Mouse (Mus musculus): ENCODE results near the gene Ndufs7. TPM values are rescaled to one million over a fixed set of nuclear protein-coding genes. Genes with fewer than 3 reads are reported as not detected.
"Not testable (repeated sequence)": the region's sequence is repeated elsewhere in the genome, so short reads cannot be mapped to it uniquely, and the experiment has no call there.

Gene Ndufs7
- total RNA-seq (2022) = 1,000 to 10,000 TPM in 3 of 4 experiments, 100 to 1,000 TPM in 1; 949 to 1,112 (median 1,023) TPM

GRCm38 (mm10) chr10:80248971-80249640, at the start of gene Ndufs7:
TSS of gene Ndufs7 (plus strand) at chr10:80249121.
- DNase-seq (ENCODE audit: low spot score) = peak; percentile 99

GRCm38 (mm10) chr10:80199440-80200008, 49.4 kb upstream of the Ndufs7 start:
- DNase-seq (ENCODE audit: low spot score) = peak; percentile 88

- DNase-seq (ENCODE audit: low spot score) = no peak
These were observed 48.4 kb upstream of the Ndufs7 start for GRCm38 (mm10) chr10:80200485-80200884.

- DNase-seq (ENCODE audit: low spot score) = no peak
These were observed 44.9 kb upstream of the Ndufs7 start for GRCm38 (mm10) chr10:80204055-80204454.

GRCm38 (mm10) chr10:80207201-80207600, 41.7 kb upstream of the Ndufs7 start:
- DNase-seq (ENCODE audit: low spot score) = no peak

- DNase-seq (ENCODE audit: low spot score) = no peak
These were observed 41.2 kb upstream of the Ndufs7 start for GRCm38 (mm10) chr10:80207676-80208075.

- DNase-seq (ENCODE audit: low spot score) = no peak
These were observed 40.7 kb upstream of the Ndufs7 start for GRCm38 (mm10) chr10:80208248-80208647.

DNA sequence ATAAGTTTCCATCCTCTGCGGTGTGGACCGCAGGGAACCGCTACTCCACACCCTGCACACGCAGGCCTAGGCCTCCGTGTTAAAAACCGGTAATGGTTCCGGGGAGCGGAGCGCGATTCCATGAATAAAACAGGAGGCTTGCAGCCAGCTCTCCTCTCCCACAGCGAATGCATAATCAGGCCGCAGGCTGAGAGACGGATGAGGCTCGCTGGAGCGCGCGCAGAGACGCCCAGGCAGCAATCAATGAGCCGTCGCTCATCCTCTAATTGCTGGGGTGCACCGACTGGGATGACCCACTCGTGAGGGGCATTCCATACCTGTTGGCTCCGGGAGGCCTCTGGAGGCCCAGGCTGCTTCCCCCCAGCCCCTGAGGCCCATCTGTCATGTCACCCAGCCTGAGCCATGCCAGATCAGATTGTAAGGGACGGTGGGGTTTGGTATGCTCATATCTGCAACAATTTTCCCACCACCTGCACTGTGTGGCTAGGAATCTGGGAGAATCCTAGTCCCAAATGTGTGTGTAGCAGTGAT, 40.0 kb upstream of the Ndufs7 start:
- DNase-seq (ENCODE audit: low spot score) = no peak

- DNase-seq (ENCODE audit: low spot score) = not testable (repeated sequence)
These were observed 37.3 kb upstream of the Ndufs7 start for GRCm38 (mm10) chr10:80211547-80212103.

DNA sequence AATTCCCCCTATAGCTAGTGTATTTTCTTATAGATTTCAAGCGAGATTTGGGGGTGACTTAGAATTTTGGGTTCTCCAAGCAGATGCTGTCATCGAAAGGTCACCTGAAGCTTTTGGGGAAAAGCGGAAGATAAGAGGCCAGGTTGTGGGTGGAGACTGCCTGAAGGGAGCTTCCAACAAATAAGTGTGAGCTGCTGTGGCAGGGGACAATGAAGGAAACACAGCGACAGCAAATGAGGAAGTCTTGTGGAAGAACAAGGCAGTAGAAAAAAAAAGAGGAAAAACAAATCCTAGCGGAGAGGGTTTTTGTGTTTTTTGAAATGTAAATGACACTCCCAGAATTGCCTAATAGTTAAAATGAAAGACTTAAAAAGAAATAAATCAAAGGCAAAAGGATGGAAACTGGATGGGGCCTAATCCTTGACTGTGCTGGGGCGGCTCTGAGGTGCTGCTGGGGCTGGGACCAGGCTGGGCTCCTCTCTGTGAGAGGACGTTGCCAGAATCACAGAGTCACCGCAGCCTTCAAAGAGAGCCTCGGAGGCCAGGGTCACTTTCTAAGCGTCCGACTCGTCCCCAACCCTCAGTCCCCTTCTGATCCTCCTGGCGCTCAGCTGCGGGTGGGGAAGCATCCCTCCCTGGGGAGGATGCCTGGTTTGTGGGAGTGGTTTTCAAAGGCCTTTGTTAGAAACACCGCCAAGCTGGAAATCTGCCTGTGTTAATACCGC, 33.7 kb upstream of the Ndufs7 start:
- no peak for DNase-seq (ENCODE audit: low spot score)

DNA sequence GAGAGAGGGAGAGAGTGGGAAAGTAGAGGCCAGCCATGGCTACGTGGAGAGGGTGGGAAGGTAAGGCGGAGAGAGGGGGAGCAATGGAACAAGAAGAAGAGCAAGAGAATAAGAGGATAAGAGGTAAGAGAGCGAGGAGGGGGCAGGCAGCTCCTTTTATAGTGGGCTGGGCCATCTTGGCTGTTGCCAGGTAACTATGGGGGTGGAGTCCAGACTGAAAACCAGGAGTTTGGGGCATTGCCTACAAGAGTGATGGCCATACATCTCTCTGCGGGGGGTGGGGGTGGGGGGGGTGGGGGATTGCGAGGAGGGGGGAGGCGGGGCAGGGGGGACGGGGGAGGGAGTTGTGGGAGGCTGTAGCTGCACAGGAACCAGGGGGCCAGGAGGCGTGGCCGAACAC, 28.2 kb upstream of the Ndufs7 start:
- DNase-seq (ENCODE audit: low spot score) = no peak

DNA sequence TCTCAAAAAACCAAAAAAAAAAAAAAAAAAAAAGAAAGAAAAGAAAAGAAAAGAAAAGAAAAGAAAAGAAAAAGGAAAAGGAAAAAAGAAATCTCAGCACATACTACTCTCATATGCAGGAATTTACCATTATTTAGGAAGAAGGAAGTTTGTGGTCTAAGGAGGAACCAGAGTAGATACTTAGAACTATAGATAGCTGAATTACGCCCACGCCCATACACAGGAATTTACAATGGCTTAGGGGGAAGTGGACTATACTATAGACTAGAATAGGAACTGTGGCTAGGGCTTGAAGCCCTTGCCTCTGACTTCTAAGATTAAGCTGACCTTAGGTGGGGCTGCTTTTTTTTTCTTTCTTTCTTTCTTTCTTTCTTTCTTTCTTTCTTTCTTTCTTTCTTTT, 25.8 kb upstream of the Ndufs7 start:
- DNase-seq (ENCODE audit: low spot score) = not testable (repeated sequence)

GRCm38 (mm10) chr10:80226071-80226415, 22.9 kb upstream of the Ndufs7 start:
- DNase-seq (ENCODE audit: low spot score) = no peak

DNA sequence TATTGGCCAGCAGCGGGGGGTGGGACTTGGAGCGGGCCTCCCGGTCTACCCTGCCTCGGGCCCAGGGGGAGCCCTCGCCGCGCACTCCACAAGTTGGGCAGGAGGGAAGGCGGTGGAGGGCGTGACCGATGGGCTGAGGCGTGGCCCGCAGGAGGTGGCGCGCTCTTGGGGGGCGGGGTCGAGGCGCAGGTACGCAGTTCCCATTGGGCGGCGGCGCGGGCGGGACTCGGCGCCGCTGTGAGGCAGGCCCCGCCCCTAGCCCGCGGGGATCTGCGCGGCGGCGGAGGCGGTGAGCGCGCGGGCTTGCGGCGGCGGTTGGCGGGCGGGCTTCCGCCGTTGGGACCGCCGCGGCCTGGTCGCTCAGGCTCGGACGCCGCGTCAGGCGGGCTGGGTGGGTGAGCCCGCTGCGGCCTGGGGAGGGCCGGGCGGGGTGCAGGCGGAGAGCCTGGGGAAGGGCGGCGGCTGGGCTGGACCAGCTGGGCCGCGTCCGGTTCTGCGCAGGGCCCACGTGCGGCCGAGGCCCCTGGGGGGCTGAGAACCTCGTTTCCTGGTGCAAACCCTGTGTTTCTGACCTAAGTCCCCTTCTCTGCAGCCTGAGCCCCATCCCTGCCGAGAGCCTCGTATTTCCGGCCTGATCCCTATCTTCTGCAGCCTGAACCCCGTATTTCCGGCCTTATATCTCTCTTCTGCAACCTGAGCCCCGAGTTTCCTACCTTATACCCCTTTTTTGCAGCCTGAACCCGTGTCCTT, 22.3 kb upstream of the Ndufs7 start, which contains the start of gene Mum1:
TSS of gene Mum1 (plus strand) at position 19 of the 750 bp plus-strand sequence.
- peak; percentile 99 for DNase-seq (ENCODE audit: low spot score)

GRCm38 (mm10) chr10:80227166-80227539, 21.8 kb upstream of the Ndufs7 start:
- no peak for DNase-seq (ENCODE audit: low spot score)

GRCm38 (mm10) chr10:80227877-80228775, 20.8 kb upstream of the Ndufs7 start:
- no peak for DNase-seq (ENCODE audit: low spot score)

DNA sequence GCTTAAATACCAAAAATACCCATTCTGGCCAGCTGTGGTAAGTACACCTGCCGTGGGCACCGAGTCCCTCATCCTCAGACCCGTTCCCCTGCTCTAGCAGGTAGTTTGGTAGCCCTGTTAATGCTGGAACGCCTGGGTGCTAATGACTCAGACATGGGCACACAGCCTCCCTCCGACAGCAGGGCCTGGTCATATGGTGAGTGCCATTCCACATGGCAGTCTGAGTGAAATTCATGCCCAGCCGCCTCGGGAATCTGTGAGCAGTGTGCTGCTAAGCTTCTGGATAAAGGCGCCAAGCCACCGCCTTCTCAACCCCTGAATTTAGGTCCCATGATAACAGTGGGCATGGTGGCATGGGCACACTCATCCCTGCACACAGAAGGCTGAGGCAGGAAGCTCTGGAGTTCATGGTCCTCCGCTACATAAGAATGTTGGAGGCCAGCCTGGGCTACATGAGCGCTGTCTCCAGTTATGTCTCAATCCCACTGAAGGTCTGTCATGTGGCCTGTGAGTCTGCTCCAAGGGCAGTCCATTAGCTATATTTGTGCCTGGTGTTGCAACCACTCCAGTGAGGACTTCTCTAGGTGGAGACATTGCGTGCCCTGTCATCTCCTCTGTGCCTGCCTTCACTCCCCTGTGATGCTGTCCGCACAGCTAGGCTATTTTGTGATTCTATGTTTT, 12.6 kb upstream of the Ndufs7 start:
- no peak for DNase-seq (ENCODE audit: low spot score)

DNA sequence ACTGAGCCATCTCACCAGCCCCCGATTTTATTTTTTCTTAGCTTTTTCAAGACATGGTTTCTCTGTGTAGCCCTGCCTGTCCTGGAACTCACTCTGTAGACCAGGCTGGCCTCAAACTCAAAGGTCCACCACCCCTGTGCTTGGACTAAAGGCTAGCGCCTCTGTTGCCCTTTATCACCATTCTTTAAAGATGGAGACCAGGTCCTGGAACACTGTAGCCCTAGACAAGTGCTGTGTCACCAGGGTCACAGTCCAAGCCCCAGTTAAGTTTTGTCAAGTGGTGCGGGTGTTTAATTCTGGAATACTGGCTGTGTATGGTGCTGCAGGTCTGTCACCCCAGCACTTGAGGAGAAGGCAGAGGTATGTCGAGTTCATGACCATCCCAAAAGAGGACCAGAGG, 11.9 kb upstream of the Ndufs7 start:
- no peak for DNase-seq (ENCODE audit: low spot score)

- DNase-seq (ENCODE audit: low spot score) = no peak
These were observed 10.6 kb upstream of the Ndufs7 start for GRCm38 (mm10) chr10:80238306-80238705.

GRCm38 (mm10) chr10:80239791-80240190, 9.1 kb upstream of the Ndufs7 start:
- no peak for DNase-seq (ENCODE audit: low spot score)

All from heart, adult 8-10 months (tissue).